Mouse (Mus musculus) midbrain, embryonic 14.5 days (tissue): ENCODE data around the gene Stk26. TPM values are rescaled to one million over a fixed set of nuclear protein-coding genes. Genes with fewer than 3 reads are reported as not detected.
A peak's percentile ranks its signal among the peaks of the same experiment; 100 is the strongest.

ENCODE experiments used
- ATAC-seq: fragments of 200-750 bp; cut with Nextera tagmentation; 2 replicates; pipeline ENCODE4 v1.8.0; 2017; ENCODE audit warnings: moderate number of reproducible peaks, moderate library complexity; ENCODE audit not compliant: low FRiP score, low TSS enrichment
- DNase-seq: peaks from one replicate; pipeline ENCODE4 v3.0.0-alpha.2; 2015
- H3K27ac ChIP-seq: fragments of 300-500 bp; sonication (generic); replicated peaks from 2 replicates; pipeline ENCODE4 v1.5.1; 2014; ENCODE audit warnings: mild to moderate bottlenecking, low read depth, low read length, moderate library complexity
- H3K27me3 ChIP-seq: fragments of 300-500 bp; sonication (generic); 2 replicates; pipeline ENCODE4 v1.6.1; 2014; ENCODE audit warnings: low read length, control low read depth, mixed read lengths; ENCODE audit not compliant: control insufficient read depth, insufficient read depth
- H3K36me3 ChIP-seq: fragments of 300-500 bp; sonication (generic); 2 replicates; pipeline ENCODE4 v1.6.1; 2014; ENCODE audit warnings: low read length, control low read depth; ENCODE audit not compliant: control insufficient read depth, insufficient read depth
- H3K4me1 ChIP-seq: fragments of 300-500 bp; sonication (generic); 2 replicates; pipeline ENCODE4 v1.6.1; 2014; ENCODE audit warnings: mild to moderate bottlenecking, antibody characterized with exemption, low read length, control low read depth; ENCODE audit not compliant: control insufficient read depth, insufficient read depth
- H3K4me2 ChIP-seq: fragments of 300-500 bp; sonication (generic); 2 replicates; pipeline ENCODE4 v1.6.1; 2014; ENCODE audit warnings: mild to moderate bottlenecking, low read length, moderate library complexity
- H3K4me3 ChIP-seq: fragments of 300-500 bp; sonication (generic); replicated peaks from 2 replicates; pipeline ENCODE4 v1.5.1; 2014; ENCODE audit warnings: low read depth, low read length
- H3K9ac ChIP-seq: fragments of 300-500 bp; sonication (generic); replicated peaks from 2 replicates; pipeline ENCODE4 v1.6.1; 2014; ENCODE audit warnings: mild to moderate bottlenecking, low read length, moderate library complexity
- H3K9me3 ChIP-seq: fragments of 300-500 bp; sonication (generic); 2 replicates; pipeline ENCODE4 v1.6.1; 2016; ENCODE audit warnings: low read length, control low read depth, mixed read lengths; ENCODE audit not compliant: control insufficient read depth
- WGBS: fragments of 180-500 bp; shearing (Covaris S2); extraction: QIAGEN DNeasy Blood & Tissue Kit; methylation state at CpG from one replicate; pipeline ENCODE4 v1.1.7; 2014; 5-methylcytosine and 5-hydroxymethylcytosine counted together
- polyA plus RNA-seq: library from polyadenylated mRNA; unstranded; fragments of >200 nt; fragmentation: Nextera tagmentation; extraction: Ambion mirVana; gene quantifications from 2 replicates; pipeline ENCODE4 v1.2.1, GENCODE M21; 2014

Stk26 gene
- polyA plus RNA-seq, 1 experiment from 2014 or later, result 0.17 TPM

GRCm38 (mm10) chrX:50903497-50903896 is 62.6 kb downstream of the Stk26 start:
- H3K4me1 ChIP-seq, result no peaks in the 10 kb centered on the region
- ATAC-seq, result no peak
- DNase-seq, result no peak

GRCm38 (mm10) chrX:50909915-50910314 is 69.1 kb downstream of the Stk26 start:
- Histone ChIP-seq H3K36me3 (no peaks in the 10 kb centered on the region), H3K4me2 (no peak overlapping the region), H3K4me3 (no peak overlapping the region), H3K4me1 (no peaks in the 10 kb centered on the region), H3K9me3 (no peaks in the 10 kb centered on the region), H3K27me3 (no peaks in the 10 kb centered on the region), H3K27ac (no peak overlapping the region), H3K9ac (no peak overlapping the region)
- WGBS, result 85% methylated on average over 5 of the region's 5 CpGs
- ATAC-seq, result no peak
- no peak for DNase-seq

More at GRCm38 (mm10) chrX:50903497-50903896, 62.6 kb downstream of the Stk26 start:
- H3K4me3 ChIP-seq, result no peak overlapping the region
- no peak overlapping the region for H3K27ac ChIP-seq
- no peak overlapping the region for H3K4me2 ChIP-seq
- no peaks in the 10 kb centered on the region for H3K36me3 ChIP-seq
- H3K9ac ChIP-seq, result no peak overlapping the region
- no peaks in the 10 kb centered on the region for H3K27me3 ChIP-seq
- WGBS, result 86% methylated on average over 3 of the region's 3 CpGs
- H3K9me3 ChIP-seq, result no peaks in the 10 kb centered on the region

- H3K9me3 ChIP-seq, result no peaks in the 10 kb centered on the region
- H3K27ac ChIP-seq, result no peak overlapping the region
- no peaks in the 10 kb centered on the region for H3K36me3 ChIP-seq
- H3K4me3 ChIP-seq, result no peak overlapping the region
- H3K27me3 ChIP-seq, result no peaks in the 10 kb centered on the region
- ATAC-seq (no peak), DNase-seq (no peak)
- H3K4me2 ChIP-seq, result no peak overlapping the region
- no peak overlapping the region for H3K9ac ChIP-seq
- 46% methylated on average over 3 of the region's 3 CpGs for WGBS
- no peaks in the 10 kb centered on the region for H3K4me1 ChIP-seq
Observed at GRCm38 (mm10) chrX:50917389-50917788, 76.5 kb downstream of the Stk26 start.

GRCm38 (mm10) chrX:50918754-50919153 is 77.9 kb downstream of the Stk26 start:
- 63% methylated on average over 3 of the region's 3 CpGs for WGBS
- Histone ChIP-seq H3K9me3 (no peaks in the 10 kb centered on the region), H3K36me3 (no peaks in the 10 kb centered on the region), H3K27ac (no peak overlapping the region), H3K4me3 (no peak overlapping the region), H3K9ac (no peak overlapping the region), H3K4me2 (no peak overlapping the region), H3K27me3 (no peaks in the 10 kb centered on the region), H3K4me1 (no peaks in the 10 kb centered on the region)
- DNase-seq (no peak), ATAC-seq (no peak)

GRCm38 (mm10) chrX:50924629-50925364 is 84.0 kb downstream of the Stk26 start:
- Histone ChIP-seq H3K36me3 (no peaks in the 10 kb centered on the region), H3K9ac (no peak overlapping the region), H3K27ac (no peak overlapping the region), H3K4me3 (no peak overlapping the region), H3K4me1 (no peaks in the 10 kb centered on the region), H3K4me2 (no peak overlapping the region), H3K9me3 (no peaks in the 10 kb centered on the region), H3K27me3 (no peaks in the 10 kb centered on the region)
- DNase-seq, result peak; percentile 49
- ATAC-seq, result no peak
- WGBS, result 57% methylated on average over 18 of the region's 18 CpGs

- Histone ChIP-seq H3K27ac (no peak overlapping the region), H3K27me3 (no peaks in the 10 kb centered on the region), H3K4me2 (no peak overlapping the region), H3K9ac (no peak overlapping the region), H3K9me3 (no peaks in the 10 kb centered on the region), H3K36me3 (no peaks in the 10 kb centered on the region), H3K4me3 (no peak overlapping the region), H3K4me1 (no peaks in the 10 kb centered on the region)
- 79% methylated on average over 10 of the region's 10 CpGs for WGBS
- DNase-seq (no peak), ATAC-seq (no peak)
Observed at GRCm38 (mm10) chrX:50926893-50927545, 86.2 kb downstream of the Stk26 start.

- no peaks in the 10 kb centered on the region for H3K4me1 ChIP-seq
- no peak overlapping the region for H3K4me3 ChIP-seq
- WGBS, result 35% methylated on average over 3 of the region's 3 CpGs
- no peaks in the 10 kb centered on the region for H3K9me3 ChIP-seq
- H3K36me3 ChIP-seq, result no peaks in the 10 kb centered on the region
- no peak for DNase-seq
- no peak overlapping the region for H3K9ac ChIP-seq
- H3K27ac ChIP-seq, result no peak overlapping the region
- no peaks in the 10 kb centered on the region for H3K27me3 ChIP-seq
- no peak overlapping the region for H3K4me2 ChIP-seq
- no peak for ATAC-seq
Observed at GRCm38 (mm10) chrX:50930309-50930708, 89.5 kb downstream of the Stk26 start.

- Histone ChIP-seq H3K4me3 (no peak overlapping the region), H3K27me3 (no peaks in the 10 kb centered on the region), H3K4me1 (no peaks in the 10 kb centered on the region), H3K36me3 (no peaks in the 10 kb centered on the region), H3K27ac (no peak overlapping the region), H3K9ac (no peak overlapping the region), H3K9me3 (no peaks in the 10 kb centered on the region), H3K4me2 (no peak overlapping the region)
- DNase-seq, result no peak
- ATAC-seq, result no peak
- 95% methylated on average over 3 of the region's 3 CpGs for WGBS
Observed at GRCm38 (mm10) chrX:50937117-50937516, 96.3 kb downstream of the Stk26 start.

- Histone ChIP-seq H3K27ac (no peak within 1 kb of the TSS), H3K27me3 (no peaks in the 10 kb centered on the region), H3K4me2 (no peak within 1 kb of the TSS), H3K36me3 (no peaks in the 10 kb centered on the region), H3K9me3 (no peaks in the 10 kb centered on the region), H3K4me3 (no peak within 1 kb of the TSS), H3K9ac (no peak within 1 kb of the TSS), H3K4me1 (no peaks in the 10 kb centered on the region)
- 74% methylated on average over 14 of the region's 14 CpGs for WGBS
- no peak for ATAC-seq
- no peak for DNase-seq
Observed at GRCm38 (mm10) chrX:50942610-50943009, 101.8 kb downstream of the Stk26 start, which contains the start of gene Frmd7. Gene Frmd7 (minus strand): TSS chrX:50942710.
